Mouse (Mus musculus) ES-Bruce4 (cell line): ENCODE data around the gene Ear2. TPM values are rescaled to one million over a fixed set of nuclear protein-coding genes. Genes with fewer than 3 reads are reported as not detected.
"Not testable (repeated sequence)": the region's sequence is repeated elsewhere in the genome, so short reads cannot be mapped to it uniquely, and the experiment has no call there.

ENCODE experiments used
- H3K27ac ChIP-seq: 2 replicates; pipeline ENCODE4 v1.5.1; 2012; ENCODE audit warnings: low read length, inconsistent platforms; ENCODE audit not compliant: insufficient read depth
- H3K27me3 ChIP-seq: 2 replicates; pipeline ENCODE4 v1.6.1; 2012; ENCODE audit warnings: mild to moderate bottlenecking, low read length, inconsistent platforms; ENCODE audit not compliant: control insufficient read depth, poor library complexity, insufficient read depth, severe bottlenecking
- H3K36me3 ChIP-seq: 2 replicates; pipeline ENCODE4 v1.6.1; 2012; ENCODE audit warnings: inconsistent platforms, mild to moderate bottlenecking, low read length, moderate library complexity; ENCODE audit not compliant: control insufficient read depth, poor library complexity, insufficient read depth, severe bottlenecking
- H3K4me1 ChIP-seq: one replicate; pipeline ENCODE4 v1.8.1; 2011; ENCODE audit warnings: low read length; ENCODE audit not compliant: control insufficient read depth, insufficient read depth
- H3K4me3 ChIP-seq: 2 replicates; pipeline ENCODE4 v1.5.1; 2011; ENCODE audit warnings: low read depth, mild to moderate bottlenecking, low read length
- H3K9ac ChIP-seq: 2 replicates; pipeline ENCODE4 v1.6.1; 2012; ENCODE audit warnings: low read depth, mild to moderate bottlenecking, inconsistent platforms; ENCODE audit not compliant: poor library complexity, severe bottlenecking
- H3K9me3 ChIP-seq: replicated peaks from 2 replicates; pipeline ENCODE4 v1.6.1; 2012; ENCODE audit warnings: mild to moderate bottlenecking, low read length, inconsistent platforms; ENCODE audit not compliant: control insufficient read depth, poor library complexity, insufficient read depth, severe bottlenecking
- polyA plus RNA-seq: library from polyadenylated mRNA; stranded (reverse); fragments of >200 nt; gene quantifications from 2 replicates; pipeline ENCODE4 v1.2.4, GENCODE M21; 2011; ENCODE audit warnings: low read depth; ENCODE audit not compliant: missing spikeins, insufficient read depth, insufficient read length

Ear2 gene
- not detected in 2 replicates for polyA plus RNA-seq

DNA sequence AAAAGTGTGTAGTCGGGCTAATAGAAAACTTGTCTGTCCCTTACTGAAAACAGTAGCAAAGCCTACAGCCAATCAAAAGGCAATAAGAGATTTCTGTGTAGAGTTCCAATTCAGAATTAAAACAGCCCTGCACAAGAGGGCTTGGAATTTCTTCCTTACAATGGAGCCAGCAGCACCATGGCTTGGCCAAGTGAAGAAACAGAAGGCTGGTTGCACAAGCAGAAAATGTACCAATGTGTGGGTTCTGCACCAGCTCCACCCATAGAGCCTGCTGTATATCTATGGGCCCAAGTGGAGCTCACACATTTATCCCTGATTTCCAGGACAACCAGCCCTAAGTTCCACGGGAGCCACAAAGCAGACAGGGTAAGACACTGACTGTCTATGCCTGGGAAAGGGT lies at the start of gene Ear2:
TSS of gene Ear2 (plus strand) at position 301 of the 400 bp plus-strand sequence.
- not testable (repeated sequence) for H3K4me3 ChIP-seq, H3K27ac ChIP-seq, H3K9me3 ChIP-seq, H3K27me3 ChIP-seq, H3K36me3 ChIP-seq, H3K4me1 ChIP-seq, H3K9ac ChIP-seq

DNA sequence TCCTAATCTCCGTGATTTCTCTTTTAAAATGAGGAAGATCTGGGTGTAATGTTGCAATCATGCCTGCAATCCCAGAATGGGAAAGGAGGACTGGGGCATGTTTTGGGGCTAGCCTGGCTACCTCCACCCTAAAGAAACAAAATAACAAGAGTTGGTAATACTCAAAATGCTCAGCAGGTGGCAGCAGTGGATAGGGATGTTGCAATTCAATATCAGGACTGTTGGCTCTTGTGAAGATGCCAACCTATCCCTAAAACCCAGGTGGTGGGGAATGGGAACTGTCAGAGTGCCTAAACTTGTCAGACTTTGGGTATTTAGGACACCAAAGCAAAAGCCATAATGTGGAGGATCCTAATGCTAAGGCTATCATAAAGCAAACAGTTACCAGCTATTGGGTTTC lies 34.6 kb upstream of the Ear2 start:
- not testable (repeated sequence) for H3K27ac ChIP-seq, H3K27me3 ChIP-seq, H3K36me3 ChIP-seq, H3K9me3 ChIP-seq, H3K4me3 ChIP-seq, H3K9ac ChIP-seq, H3K4me1 ChIP-seq

GRCm38 (mm10) chr14:44070595-44070994 lies 31.9 kb upstream of the Ear2 start:
- H3K36me3 ChIP-seq, H3K4me1 ChIP-seq, H3K9me3 ChIP-seq, H3K9ac ChIP-seq, H3K4me3 ChIP-seq, H3K27me3 ChIP-seq, H3K27ac ChIP-seq: not testable (repeated sequence)

- not testable (repeated sequence) for H3K27ac ChIP-seq, H3K9ac ChIP-seq, H3K36me3 ChIP-seq, H3K27me3 ChIP-seq, H3K4me1 ChIP-seq, H3K9me3 ChIP-seq, H3K4me3 ChIP-seq
These were observed 24.6 kb upstream of the Ear2 start for GRCm38 (mm10) chr14:44077785-44078341.

- H3K36me3 ChIP-seq, H3K27ac ChIP-seq, H3K9ac ChIP-seq, H3K27me3 ChIP-seq, H3K9me3 ChIP-seq, H3K4me1 ChIP-seq, H3K4me3 ChIP-seq: not testable (repeated sequence)
These were observed 15.9 kb upstream of the Ear2 start for GRCm38 (mm10) chr14:44086588-44086987.

DNA sequence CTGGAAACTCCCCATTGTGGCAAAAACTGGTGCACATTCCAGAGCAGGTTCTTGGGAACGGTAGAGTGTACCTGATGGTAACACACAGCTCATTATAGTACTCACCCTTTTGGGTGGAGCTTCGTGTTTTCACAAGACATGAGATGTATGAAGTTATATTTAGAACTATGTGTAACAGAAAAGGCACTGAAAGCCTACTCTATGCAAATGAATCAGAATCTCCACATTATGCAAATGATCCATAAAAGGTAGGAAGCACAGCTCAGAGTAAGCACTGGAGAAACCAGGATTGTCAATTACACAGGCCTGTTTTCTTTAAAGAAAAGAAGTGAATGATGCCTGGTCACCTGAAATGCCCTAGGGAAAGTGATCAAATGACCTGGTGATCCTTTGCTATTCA lies 14.9 kb upstream of the Ear2 start:
- not testable (repeated sequence) for H3K9ac ChIP-seq, H3K4me3 ChIP-seq, H3K27ac ChIP-seq, H3K36me3 ChIP-seq, H3K27me3 ChIP-seq, H3K9me3 ChIP-seq, H3K4me1 ChIP-seq

DNA sequence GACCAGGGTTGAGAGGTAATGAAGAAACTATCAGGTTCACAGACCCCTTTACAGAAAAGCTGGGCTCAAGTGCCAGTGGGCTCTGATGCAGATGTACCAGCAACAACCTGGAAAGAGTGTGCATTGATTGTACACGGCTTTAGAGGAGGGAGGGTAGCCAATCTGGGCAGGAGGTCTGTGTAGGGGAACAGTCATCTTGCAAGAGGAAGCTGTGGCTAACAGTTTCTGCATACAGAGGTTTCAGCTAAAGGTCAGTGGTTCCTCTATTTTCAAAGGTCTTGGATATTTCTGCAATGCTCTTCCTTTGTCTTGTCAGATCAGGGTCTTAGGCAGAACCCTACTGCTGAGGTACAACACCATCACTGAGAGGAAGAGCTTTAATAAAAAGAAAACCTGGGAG lies 10.9 kb upstream of the Ear2 start:
- not testable (repeated sequence) for H3K36me3 ChIP-seq, H3K4me3 ChIP-seq, H3K27ac ChIP-seq, H3K4me1 ChIP-seq, H3K9me3 ChIP-seq, H3K9ac ChIP-seq, H3K27me3 ChIP-seq

GRCm38 (mm10) chr14:44094445-44094844 lies 8.0 kb upstream of the Ear2 start:
- H3K27me3 ChIP-seq, H3K4me3 ChIP-seq, H3K4me1 ChIP-seq, H3K36me3 ChIP-seq, H3K9ac ChIP-seq, H3K9me3 ChIP-seq, H3K27ac ChIP-seq: not testable (repeated sequence)

DNA sequence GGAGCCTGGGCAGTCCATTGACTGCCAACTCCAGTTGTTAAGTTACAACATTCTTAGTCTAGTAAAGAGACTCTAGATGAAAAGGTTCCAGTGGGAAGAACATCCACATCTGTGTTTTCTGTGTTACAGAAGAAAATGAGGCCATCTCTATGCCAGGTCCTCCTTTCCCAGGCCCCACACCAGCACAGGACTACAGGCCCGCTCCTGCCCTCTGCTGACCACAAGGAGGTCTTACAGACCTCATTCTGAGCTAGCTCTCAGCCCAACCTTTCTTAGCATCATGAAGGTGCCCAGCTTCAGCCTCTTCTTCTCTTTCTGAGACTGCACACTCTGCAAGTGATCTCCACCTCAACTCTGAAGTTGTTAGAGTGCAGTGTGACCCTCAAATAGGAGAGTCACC lies 2.4 kb upstream of the Ear2 start:
- H3K9me3 ChIP-seq, H3K4me3 ChIP-seq, H3K9ac ChIP-seq, H3K4me1 ChIP-seq, H3K27ac ChIP-seq, H3K36me3 ChIP-seq, H3K27me3 ChIP-seq: not testable (repeated sequence)
